Mouse (Mus musculus) olfactory bulb, adult 2 months (tissue): ENCODE measurements at regions not wholly inside any gene's neighbourhood (a gene's known extent, or its start where the extent isn't known, plus 50 kb on each side); places are given as distances from the start of the nearest gene placed in this dataset.

Experiments used
- H3K27ac ChIP-seq: fragments of 200-500 bp; 2 replicates; pipeline ENCODE4 v1.5.1; 2012; ENCODE audit warnings: low read depth, low read length; ENCODE audit not compliant: insufficient read depth
- H3K4me1 ChIP-seq: fragments of 200-500 bp; 2 replicates; pipeline ENCODE4 v1.6.1; 2012; ENCODE audit warnings: low read length; ENCODE audit not compliant: control insufficient read depth, insufficient read depth
- H3K4me3 ChIP-seq: fragments of 200-500 bp; 2 replicates; pipeline ENCODE4 v1.5.1; 2012; ENCODE audit warnings: mild to moderate bottlenecking, low read depth, low read length, moderate library complexity; ENCODE audit not compliant: insufficient read depth
- CTCF ChIP-seq: fragments of 200-500 bp; IDR thresholded peaks from 2 replicates; pipeline ENCODE4 v1.5.1; 2012; ENCODE audit warnings: low read depth, mild to moderate bottlenecking, low read length, moderate library complexity; ENCODE audit not compliant: insufficient read depth
- POLR2A ChIP-seq: fragments of 200-500 bp; IDR thresholded peaks from 2 replicates; pipeline ENCODE4 v1.6.1; 2012; ENCODE audit warnings: mild to moderate bottlenecking, low read depth, low read length, moderate library complexity; ENCODE audit not compliant: insufficient read depth
- WGBS: fragments of 180-500 bp; shearing (Covaris S2); methylation state at CpG from one replicate; pipeline ENCODE4 v1.1.7; 2018; 5-methylcytosine and 5-hydroxymethylcytosine counted together

DNA sequence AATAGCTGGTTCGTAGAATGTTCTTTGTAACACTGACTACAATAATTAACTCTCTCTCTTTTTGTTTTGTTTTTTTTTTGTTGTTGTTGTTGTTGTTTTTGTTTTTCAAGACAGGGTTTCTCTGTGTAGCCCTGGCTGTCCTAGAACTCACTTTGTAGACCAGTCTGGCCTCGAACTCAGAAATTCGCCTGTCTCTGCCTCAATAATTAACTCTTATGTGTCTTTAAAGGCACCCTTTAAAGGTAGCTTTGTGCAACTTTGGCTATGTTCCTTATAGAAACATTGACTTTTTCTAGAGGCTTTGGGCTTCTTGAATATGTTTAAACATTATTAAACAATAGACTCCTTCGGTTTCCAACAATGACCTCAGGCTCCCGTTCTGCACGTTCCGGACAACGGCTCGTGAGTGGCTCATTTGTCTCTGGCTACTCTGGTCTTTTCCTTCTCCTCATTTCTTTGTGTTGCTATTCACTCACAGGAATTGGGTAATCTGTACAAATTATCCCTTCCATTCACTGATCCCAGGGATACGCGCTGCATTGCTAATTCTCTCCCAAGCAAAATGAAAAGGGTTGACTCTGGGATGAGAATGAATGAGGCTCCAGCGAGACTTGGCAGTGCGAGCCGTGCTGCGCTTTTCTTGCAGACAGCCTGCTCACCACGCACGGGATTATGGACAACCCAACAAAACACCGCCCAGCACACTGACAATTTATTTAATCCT lies 90.2 kb upstream of the Klf12 start:
- Histone ChIP-seq H3K4me1 (peaks cover 4% of the 10 kb centered on the region; the same call in 1 of the 2 replicates), H3K4me3 (0 out of 2 replicates have a peak overlapping the region, but pooled peaks have one; percentile 5), H3K27ac (no peak overlapping the region)
- TF ChIP-seq POLR2A (no peak), CTCF (no peak)
- WGBS, result 34% methylated on average over 18 of the region's 18 CpGs

DNA sequence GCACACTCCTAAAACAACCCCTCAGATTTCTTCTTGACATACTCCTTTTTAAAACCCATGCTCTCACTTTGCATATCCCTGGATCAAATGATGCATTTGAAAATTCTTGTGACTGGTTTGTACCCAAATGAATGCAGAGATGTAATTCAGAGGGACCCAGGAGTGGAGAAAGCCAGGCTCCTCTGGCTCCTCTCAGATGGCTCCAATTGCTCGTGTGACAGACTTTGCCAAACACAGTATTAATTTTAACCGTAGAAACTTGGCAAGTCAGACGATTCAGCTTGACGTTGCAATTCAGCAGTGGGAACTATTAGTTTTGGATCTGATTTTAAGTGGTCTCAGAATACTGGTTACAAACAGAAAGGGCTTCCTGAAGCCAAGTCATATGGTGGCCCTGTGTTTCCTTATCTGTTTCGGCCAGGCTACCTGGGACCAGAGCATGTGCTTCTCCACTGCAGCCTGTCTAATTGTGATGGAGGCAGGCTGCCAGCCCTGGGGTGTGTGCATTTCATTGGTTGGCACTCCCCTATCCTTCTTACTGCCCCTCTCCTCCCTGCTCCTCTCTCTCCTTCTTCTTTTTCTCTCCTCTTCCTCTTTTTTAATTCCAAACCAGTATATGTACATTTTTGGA lies 81.9 kb upstream of the Klf12 start:
- 46% methylated on average over 5 of the region's 5 CpGs for WGBS
- TF ChIP-seq CTCF, result no peak
- TF ChIP-seq POLR2A, result no peak
- Histone ChIP-seq H3K27ac (no peak overlapping the region), H3K4me1 (peaks cover 2% of the 10 kb centered on the region; the same call in 1 of the 2 replicates), H3K4me3 (no peak overlapping the region)

DNA sequence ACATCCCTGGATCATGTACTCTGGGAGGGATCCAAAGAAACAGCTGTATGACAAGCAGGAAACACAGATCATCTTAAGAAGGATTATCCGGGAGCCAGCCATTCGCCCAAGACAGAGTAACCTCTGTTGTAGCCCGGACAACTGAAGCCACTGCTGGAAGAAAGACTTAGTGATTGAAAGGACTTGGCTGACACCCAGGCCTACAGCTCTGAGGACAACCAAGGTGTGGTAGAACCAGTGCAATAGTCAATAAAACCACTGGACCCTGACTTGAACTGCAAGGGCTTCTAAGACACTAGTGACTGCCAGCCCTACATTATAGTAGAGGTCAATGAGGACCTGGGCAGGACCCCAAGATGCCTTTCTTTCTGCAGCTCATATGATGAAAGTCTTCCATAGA lies 78.3 kb upstream of the Klf12 start:
- 80% methylated on average over 3 of the region's 3 CpGs for WGBS
- Histone ChIP-seq H3K4me1 (peaks cover 2% of the 10 kb centered on the region; the same call in 1 of the 2 replicates), H3K4me3 (no peak overlapping the region), H3K27ac (no peak overlapping the region)
- TF ChIP-seq CTCF (no peak), POLR2A (no peak)

DNA sequence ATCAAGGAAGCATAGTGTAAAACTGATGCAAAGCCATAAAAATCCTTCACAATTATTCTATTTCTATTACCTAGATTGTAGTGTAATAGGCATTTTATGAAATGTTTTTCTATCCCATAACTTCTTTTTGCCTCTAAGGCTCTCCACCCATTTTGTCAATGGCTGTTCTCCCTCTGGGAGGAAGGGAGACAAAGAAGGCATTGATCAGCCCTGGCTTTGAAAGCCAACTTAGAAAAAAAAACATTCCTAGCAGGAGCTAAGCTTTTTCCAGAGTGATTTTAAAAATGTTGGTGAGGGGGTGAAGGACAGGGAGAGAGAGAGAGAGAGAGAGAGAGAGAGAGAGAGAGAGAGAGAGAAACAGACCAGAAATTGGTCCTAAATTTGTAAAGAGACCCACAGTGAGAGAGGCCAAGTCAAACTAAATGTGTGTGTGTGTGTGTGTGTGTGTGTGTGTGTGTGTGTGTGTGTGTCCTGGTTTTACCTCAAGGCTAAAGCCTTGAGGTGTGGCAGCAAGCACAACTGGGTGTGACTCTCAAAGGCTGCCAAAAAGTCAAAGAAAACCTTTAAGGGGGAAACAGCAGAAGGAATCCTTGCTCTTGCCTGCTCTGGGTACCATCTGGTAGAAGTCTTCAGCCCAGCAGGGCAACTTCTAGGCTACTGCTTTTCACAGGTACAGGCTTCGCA lies 77.0 kb upstream of the Klf12 start:
- 100% methylated on average over 1 of the region's 1 CpGs for WGBS
- peaks cover under 1% of the 10 kb centered on the region; the same call in 1 of the 2 replicates for H3K4me1 ChIP-seq
- no peak overlapping the region for H3K27ac ChIP-seq
- no peak for TF ChIP-seq CTCF
- no peak for TF ChIP-seq POLR2A
- no peak overlapping the region for H3K4me3 ChIP-seq

DNA sequence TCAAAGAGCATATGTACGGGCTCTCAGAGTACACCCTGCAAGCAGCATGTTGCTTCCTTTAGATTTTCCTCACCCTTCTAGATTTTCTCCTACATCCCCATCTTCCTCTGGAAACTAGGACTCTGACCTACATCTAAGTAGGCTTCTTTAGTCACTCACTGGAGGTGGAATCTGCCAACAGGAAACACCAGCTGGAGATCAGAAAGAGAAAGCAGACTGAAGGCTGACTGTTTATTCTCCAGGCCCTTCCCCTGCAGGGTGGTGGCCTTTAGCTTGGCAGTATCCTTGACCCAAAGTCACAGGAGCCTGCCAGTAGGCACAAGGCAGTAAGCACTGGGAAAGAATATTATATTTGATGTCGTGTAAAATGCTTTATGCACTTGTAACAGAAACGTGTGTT lies 75.4 kb upstream of the Klf12 start:
- TF ChIP-seq CTCF (no peak), POLR2A (no peak)
- no peak overlapping the region for H3K27ac ChIP-seq
- 73% methylated on average over 3 of the region's 3 CpGs for WGBS
- no peaks in the 10 kb centered on the region for H3K4me1 ChIP-seq
- no peak overlapping the region for H3K4me3 ChIP-seq

DNA sequence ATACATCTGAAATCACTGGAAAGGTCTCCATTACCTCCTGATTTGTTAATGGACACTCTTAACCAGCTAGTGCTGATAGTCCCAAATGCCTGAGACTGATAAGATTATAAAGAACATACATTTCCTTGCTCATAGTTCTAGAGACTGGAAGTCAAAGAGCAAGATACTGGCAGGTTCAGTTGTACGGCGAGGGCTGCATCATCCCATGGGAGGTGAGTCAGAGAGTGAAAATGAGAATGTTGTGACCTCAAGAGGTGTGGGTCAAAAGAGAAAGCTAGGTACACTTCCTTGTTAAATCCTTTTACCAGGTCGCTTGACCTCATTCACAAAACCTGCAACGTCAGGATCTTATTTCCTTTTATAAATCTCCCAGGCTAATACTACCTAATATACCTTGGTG lies 72.7 kb upstream of the Klf12 start:
- TF ChIP-seq POLR2A (no peak), CTCF (no peak)
- no peaks in the 10 kb centered on the region for H3K4me1 ChIP-seq
- H3K27ac ChIP-seq, result no peak overlapping the region
- no peak overlapping the region for H3K4me3 ChIP-seq
- WGBS, result 68% methylated on average over 4 of the region's 4 CpGs

DNA sequence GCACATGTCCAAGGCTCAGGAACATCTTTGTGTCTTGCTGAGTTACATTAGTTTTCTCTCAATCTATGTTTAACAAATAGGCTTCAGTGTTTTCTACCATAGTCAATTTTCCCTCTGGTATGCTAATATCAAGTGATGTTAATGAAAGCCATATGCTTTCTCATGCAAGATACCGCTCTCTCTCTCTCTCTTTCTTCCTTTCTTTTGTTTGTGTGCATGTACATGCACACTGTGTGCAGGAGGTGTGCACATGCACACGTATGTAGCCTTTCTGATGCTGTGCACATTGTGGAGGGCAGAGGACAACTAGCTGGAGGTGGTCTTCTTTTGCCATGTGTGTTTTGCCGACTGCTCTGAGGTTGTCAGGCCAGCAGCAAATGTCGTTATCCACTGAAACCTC lies 69.0 kb upstream of the Klf12 start:
- 91% methylated on average over 4 of the region's 4 CpGs for WGBS
- TF ChIP-seq POLR2A (no peak), CTCF (no peak)
- H3K4me1 ChIP-seq, result no peaks in the 10 kb centered on the region
- no peak overlapping the region for H3K27ac ChIP-seq
- H3K4me3 ChIP-seq, result no peak overlapping the region

DNA sequence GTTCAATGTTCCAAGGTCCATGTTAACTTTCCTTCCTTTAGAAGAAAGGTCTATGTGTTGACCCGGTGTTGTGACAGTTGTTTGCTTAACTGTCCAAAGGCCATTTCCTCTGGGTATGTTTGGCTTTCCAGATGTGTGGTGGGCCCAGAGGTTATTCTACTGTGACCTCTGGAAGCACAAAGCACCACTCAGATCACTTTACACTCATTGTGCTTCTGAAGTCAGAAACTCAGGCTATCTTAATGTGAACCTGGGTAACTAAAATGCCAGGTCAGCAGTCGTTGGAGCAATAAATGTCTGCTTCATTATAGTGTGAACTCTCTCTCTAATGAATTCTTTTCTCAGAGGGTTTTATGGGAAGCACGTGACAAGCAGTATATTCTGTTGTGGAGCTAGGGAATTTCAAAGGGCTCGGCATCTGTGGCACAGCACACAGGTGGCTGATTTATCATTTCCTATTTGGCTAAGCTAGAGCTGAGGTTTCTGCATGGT lies 68.5 kb upstream of the Klf12 start:
- H3K27ac ChIP-seq, result no peak overlapping the region
- H3K4me1 ChIP-seq, result no peaks in the 10 kb centered on the region
- H3K4me3 ChIP-seq, result no peak overlapping the region
- TF ChIP-seq POLR2A (no peak), CTCF (no peak)
- WGBS, result 78% methylated on average over 4 of the region's 4 CpGs

DNA sequence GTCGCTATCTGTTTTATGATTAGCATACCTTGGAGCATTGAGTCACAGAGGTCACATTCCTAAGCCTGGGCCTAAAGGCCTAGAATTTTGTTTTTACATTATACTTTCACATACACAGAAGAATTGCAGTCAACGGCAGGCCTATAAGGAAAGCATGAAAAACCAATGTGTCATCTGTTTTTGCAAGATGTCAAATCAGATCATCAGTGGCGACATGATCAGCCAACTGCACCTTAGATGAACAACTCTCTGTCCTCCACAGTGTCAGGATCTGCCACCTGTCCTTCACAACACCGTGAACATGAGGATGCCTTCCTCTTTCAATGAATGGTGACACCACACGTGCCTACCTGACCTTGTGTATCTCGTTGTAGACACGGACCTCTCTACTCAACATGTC lies 66.5 kb upstream of the Klf12 start:
- no peak overlapping the region for H3K27ac ChIP-seq
- TF ChIP-seq POLR2A, result no peak
- no peak for TF ChIP-seq CTCF
- H3K4me3 ChIP-seq, result no peak overlapping the region
- 97% methylated on average over 7 of the region's 7 CpGs for WGBS
- H3K4me1 ChIP-seq, result no peaks in the 10 kb centered on the region
